ENCODE assay signal across 8 mouse cellular contexts in the genomic region with DNA sequence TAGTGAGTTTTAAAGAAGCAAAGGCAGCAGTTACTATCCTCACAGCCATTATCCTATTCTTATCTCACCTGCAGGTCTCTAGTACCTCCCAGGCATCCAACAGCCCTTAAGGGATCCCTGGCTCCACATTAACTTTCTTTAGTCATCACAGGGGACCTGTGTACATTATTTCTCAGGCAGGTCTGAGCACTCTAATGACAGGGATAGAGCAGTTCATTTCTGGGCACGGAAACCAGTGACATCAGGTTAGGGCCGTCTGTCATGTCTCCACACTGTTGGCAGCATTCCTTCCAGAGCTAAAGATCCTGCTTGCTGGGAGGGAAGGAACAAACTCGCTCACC. TPM values are rescaled to one million over a fixed set of nuclear protein-coding genes. Genes with fewer than 3 reads are reported as not detected.
DNase-seq lines count a peak whose midpoint lies in the region; ATAC-seq and TF ChIP-seq lines count a peak whose summit lies in the region.

No protein-coding gene starts in this region.

- no peak for DNase-seq in heart, embryonic 10.5 days (ENCODE audit: low spot score)
- no peak for DNase-seq in heart, adult 18-20 months
- DNase-seq in G1E (ENCODE audit: low spot score): peak; percentile 3
- DNase-seq in cerebellum, adult 9-11 months: no peak
- DNase-seq in left cerebral cortex, adult 18-20 months (ENCODE audit: low spot score in 2 of 2): no peak
- DNase-seq in cerebellum, postnatal 10 days: no peak

- H3K9me3 ChIP-seq in heart, embryonic 10.5 days: no peaks in the 10 kb centered on the region
- no peaks in the 10 kb centered on the region for H3K9me3 ChIP-seq in G1E (replicated peaks)

- H3K27me3 ChIP-seq in heart, embryonic 10.5 days (ENCODE audit: insufficient read depth, poor library complexity, severe bottlenecking): no peaks in the 10 kb centered on the region
- peaks cover 2% of the 10 kb centered on the region; the same call in 1 of the 2 replicates for H3K27me3 ChIP-seq in G1E (ENCODE audit: insufficient read depth, low read length)

- H3K4me1 ChIP-seq in heart, embryonic 10.5 days: 0 out of 2 replicates have a peak, but pooled peaks cover 4% of the 10 kb centered on the region
- H3K4me1 ChIP-seq in G1E (ENCODE audit: insufficient read depth, low read depth, low read length): peaks cover 31% of the 10 kb centered on the region

- 2% methylated on average over 3 of the region's 3 CpGs for WGBS in heart, embryonic 10.5 days

- H3K36me3 ChIP-seq in heart, embryonic 10.5 days: no peaks in the 10 kb centered on the region
- H3K36me3 ChIP-seq in G1E (replicated peaks): peaks cover 16% of the 10 kb centered on the region

- no peak for TF ChIP-seq CTCF in G1E (IDR thresholded peaks at IDR 0.05; ENCODE audit: low read depth, low read length)

- 0 out of 2 replicates have a peak overlapping the region, but pooled peaks have one; percentile 97 for H3K27ac ChIP-seq in heart, embryonic 10.5 days

- H3K4me3 ChIP-seq in heart, embryonic 10.5 days: peak overlapping the region; percentile 94
- peak overlapping the region; percentile 90 for H3K4me3 ChIP-seq in G1E (ENCODE audit: low read depth, low read length)

- ATAC-seq in G1E (ENCODE audit: extremely low read depth, insufficient number of reproducible peaks, low FRiP score, poor library complexity, severe bottlenecking): no peak
- peak; percentile 24 to 26; a peak in 3 of 4 replicates for ATAC-seq in hematopoietic stem cell, adult 5-6 weeks (replicated peaks in 1 of 2; ENCODE audit: insufficient read depth in 1 of 2, low FRiP score in 2 of 2, low TSS enrichment in 1 of 2, low read depth in 1 of 2, poor library complexity in 2 of 2, severe bottlenecking in 2 of 2)
- ATAC-seq in megakaryocyte-erythroid progenitor cell, adult 5-6 weeks (replicated peaks; ENCODE audit: low FRiP score, low TSS enrichment, poor library complexity, severe bottlenecking): peak; percentile 21; the same call in 1 of the 2 replicates

RNA-seq across cellular contexts. Expression of a gene that starts 0.4 kb away (rescaled TPM):
- 22.5 and 28.1 TPM in 2 replicates for polyA plus RNA-seq in heart, embryonic 10.5 days (2016; fragmentation: Nextera tagmentation; extraction: Ambion mirVana)
- total RNA-seq in heart, adult 18-20 months (2021): 10 to 100 TPM; 14.4 to 17.9 TPM
- total RNA-seq in G1E (2014; fragmentation: Nextera tagmentation) (45.3 and 65.0 TPM in 2 replicates), G1E (2017) (44.6 and 53.3 TPM in 2 replicates)
- polyA plus RNA-seq in G1E (2012): 16.9 and 20.8 TPM in 2 replicates
- 24.6 and 27.3 TPM in 2 replicates for total RNA-seq in hematopoietic stem cell, adult 5-6 weeks (2017)
- total RNA-seq in megakaryocyte-erythroid progenitor cell, adult 5-6 weeks (2014; fragmentation: Nextera tagmentation): 68.0 and 85.1 TPM in 2 replicates
- 30.3 and 37.0 TPM in 2 replicates for total RNA-seq in megakaryocyte-erythroid progenitor cell, adult 5-6 weeks (2017)
- total RNA-seq in left cerebral cortex, adult 18-20 months (2021): 10 to 100 TPM; 26.5 to 30.5 TPM

RNA-seq across cellular contexts. Expression of a gene that starts 9.7 kb away (rescaled TPM):
- 0.13 TPM in 1 of 2 replicates, not detected in the other for polyA plus RNA-seq in heart, embryonic 10.5 days (2016; fragmentation: Nextera tagmentation; extraction: Ambion mirVana)
- not detected for total RNA-seq in heart, adult 18-20 months (2021)
- total RNA-seq in G1E (2014; fragmentation: Nextera tagmentation) (not detected in 2 replicates), G1E (2017) (not detected in 2 replicates)
- not detected in 2 replicates for polyA plus RNA-seq in G1E (2012)
- total RNA-seq in hematopoietic stem cell, adult 5-6 weeks (2017): 1.6 and 2.6 TPM in 2 replicates
- total RNA-seq in megakaryocyte-erythroid progenitor cell, adult 5-6 weeks (2014; fragmentation: Nextera tagmentation): 1.0 TPM in 1 of 2 replicates, not detected in the other
- 0.11 TPM in 1 of 2 replicates, not detected in the other for total RNA-seq in megakaryocyte-erythroid progenitor cell, adult 5-6 weeks (2017)
- total RNA-seq in left cerebral cortex, adult 18-20 months (2021): under 1 TPM in 1 of 2 experiments, not detected in 1; 0.33 TPM
